12 mouse cellular contexts compared by ENCODE assay signal in the genomic region with DNA sequence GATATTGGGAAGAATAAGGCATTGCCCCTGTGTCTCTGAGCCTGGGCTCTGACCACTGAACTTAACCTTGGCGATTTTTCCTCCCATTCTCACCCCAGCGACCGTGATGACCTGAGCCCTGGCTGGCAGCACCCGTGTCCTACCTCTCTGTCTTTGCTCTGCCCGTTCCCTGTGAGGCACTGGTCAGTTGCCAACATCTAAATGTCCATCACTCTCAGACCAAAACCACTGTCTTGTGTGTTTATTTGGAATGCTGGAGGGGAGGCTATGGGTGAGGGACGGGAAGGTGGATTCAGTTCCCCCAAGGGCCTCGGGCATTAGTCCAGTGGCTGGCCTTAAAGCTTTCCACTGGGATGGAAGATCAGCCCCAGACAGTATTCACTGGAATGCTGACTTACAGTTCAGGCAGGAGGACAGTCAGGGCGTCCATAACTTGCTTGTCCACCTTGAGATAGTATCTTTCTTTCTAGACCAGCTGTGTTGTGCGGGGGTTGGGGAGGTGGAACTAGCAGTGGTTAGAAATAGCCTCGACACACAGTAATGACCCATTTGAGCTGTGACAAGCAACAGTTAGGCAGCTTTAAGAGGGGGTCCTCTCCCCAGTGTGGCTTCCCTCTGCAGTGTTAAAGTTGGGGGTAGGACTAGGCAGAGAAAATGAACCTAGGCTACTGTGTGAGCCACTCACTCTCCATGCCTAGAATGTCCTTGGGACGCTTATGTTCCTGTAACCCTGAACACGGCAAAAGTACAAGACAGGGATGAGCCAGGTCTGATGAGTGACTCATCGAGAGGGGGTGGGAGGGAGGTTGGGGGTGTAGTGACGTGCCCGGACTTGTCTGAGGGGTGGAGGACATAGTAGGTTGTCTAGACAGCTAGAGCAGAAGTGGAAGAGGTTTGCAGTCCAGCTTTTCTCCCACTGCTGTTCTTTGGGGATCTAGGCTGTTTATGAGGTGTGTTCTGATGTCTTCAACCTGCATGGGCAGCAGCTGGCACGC. TPM values are rescaled to one million over a fixed set of nuclear protein-coding genes. Genes with fewer than 3 reads are reported as not detected.
A peak's percentile ranks its signal among the peaks of the same experiment; 100 is the strongest.
DNase-seq lines count a peak whose midpoint lies in the region; ATAC-seq and TF ChIP-seq lines count a peak whose summit lies in the region.
"Had no signal": no experiment of that assay in that cellular context is flagged by ENCODE, and none has a peak within 500 bp of the region (broad histone marks: within the 10 kb centered on the region; RNA-seq: fewer than 3 reads in every experiment).

No protein-coding gene starts in this region.

- H3K9me3 ChIP-seq in heart, embryonic 13.5 days, result no peaks in the 10 kb centered on the region
- no peaks in the 10 kb centered on the region for H3K9me3 ChIP-seq in ES-E14 (ENCODE audit: control insufficient read depth, insufficient read depth, low read depth, low read length)
- H3K9me3 ChIP-seq in limb, embryonic 15.5 days, result no peaks in the 10 kb centered on the region
- H3K9me3 ChIP-seq: megakaryocyte, embryonic 14.5 days; stomach, embryonic 15.5 days had no signal

- in situ Hi-C loops in ES-E14 (cut with MboI; ENCODE audit: low sequenced_read_pairs in 2 of 2, unreplicated experiment in 2 of 2), result no loop called here

- H3K4me1 ChIP-seq in heart, embryonic 13.5 days, result peaks cover 14% of the 10 kb centered on the region
- peaks cover 0 to 20% of the 10 kb centered on the region in 2 experiments; a peak in 1 of 4 replicates for H3K4me1 ChIP-seq in ES-E14 (ENCODE audit: control insufficient read depth in 2 of 2, insufficient read depth in 2 of 2, low read length in 2 of 2, poor library complexity in 1 of 2)
- peaks cover 28% of the 10 kb centered on the region for H3K4me1 ChIP-seq in limb, embryonic 15.5 days

- peaks cover 27% of the 10 kb centered on the region for H3K27me3 ChIP-seq in heart, embryonic 13.5 days (replicated peaks)
- H3K27me3 ChIP-seq in limb, embryonic 15.5 days, result no peaks in the 10 kb centered on the region
- H3K27me3 ChIP-seq: Patski had no signal

- no peak overlapping the region for H3K4me3 ChIP-seq in heart, embryonic 13.5 days
- peak overlapping the region; percentile 39 to 84; a peak in 3 of 4 replicates for H3K4me3 ChIP-seq in ES-E14 (ENCODE audit: insufficient read depth in 1 of 2, low read depth in 1 of 2, low read length in 2 of 2, poor library complexity in 1 of 2, severe bottlenecking in 1 of 2)
- no peak overlapping the region for H3K4me3 ChIP-seq in limb, embryonic 15.5 days

- H3K27ac ChIP-seq in heart, embryonic 13.5 days (replicated peaks), result no peak overlapping the region
- peak overlapping the region; percentile 91 for H3K27ac ChIP-seq in ES-E14 (ENCODE audit: insufficient read depth, low read depth, low read length, poor library complexity, severe bottlenecking)
- no peak overlapping the region; the same call in 1 of the 2 replicates for H3K27ac ChIP-seq in limb, embryonic 15.5 days
- H3K27ac ChIP-seq: stomach, embryonic 15.5 days had no signal

- 0 out of 2 replicates have a peak overlapping the region, but pooled peaks have one; percentile 24 for H3K9ac ChIP-seq in heart, embryonic 13.5 days
- peak overlapping the region; percentile 71 for H3K9ac ChIP-seq in ES-E14 (ENCODE audit: insufficient read depth, low read depth, low read length, poor library complexity, severe bottlenecking)
- H3K9ac ChIP-seq in limb, embryonic 15.5 days, result no peak overlapping the region
- H3K9ac ChIP-seq: stomach, embryonic 15.5 days had no signal

- no peaks in the 10 kb centered on the region for H3K36me3 ChIP-seq in heart, embryonic 13.5 days
- H3K36me3 ChIP-seq in ES-E14 (ENCODE audit: control insufficient read depth, insufficient read depth, low read length, poor library complexity, severe bottlenecking), result peaks cover 3% of the 10 kb centered on the region; the same call in 1 of the 2 replicates
- no peaks in the 10 kb centered on the region for H3K36me3 ChIP-seq in limb, embryonic 15.5 days
- H3K36me3 ChIP-seq: stomach, embryonic 15.5 days had no signal

- no peak for DNase-seq in heart, adult 8-10 months (ENCODE audit: low spot score)
- DNase-seq in ES-E14 (ENCODE audit: low read depth, low spot score), result peak; percentile 43
- DNase-seq in cerebellum, adult 9-11 months, result peak; percentile 75
- DNase-seq in thymus, postnatal 4 days, result no peak
- DNase-seq in gastrocnemius, adult 8-10 months (ENCODE audit: low spot score in 2 of 2), result no peak
- no peak for DNase-seq in yolk sac, embryonic 10.5 days (ENCODE audit: low spot score)
- DNase-seq: kidney, postnatal 25 days had no signal

- 63% methylated on average over 16 of the region's 16 CpGs for WGBS in heart, embryonic 13.5 days
- 66% methylated on average over 16 of the region's 16 CpGs for WGBS in limb, embryonic 15.5 days

- no peak overlapping the region; the same call in 1 of the 2 replicates for H3K4me2 ChIP-seq in heart, embryonic 13.5 days
- 0 out of 2 replicates have a peak overlapping the region, but pooled peaks have one; percentile 10 for H3K4me2 ChIP-seq in limb, embryonic 15.5 days

- ATAC-seq in heart, embryonic 13.5 days (ENCODE audit: extremely low read depth, insufficient number of reproducible peaks, low FRiP score, low TSS enrichment), result no peak
- ATAC-seq in limb, embryonic 15.5 days (ENCODE audit: insufficient number of reproducible peaks, low FRiP score, low TSS enrichment, low read depth), result no peak
- ATAC-seq: Patski had no signal

TF ChIP-seq in ES-E14, 5 proteins besides CTCF, POLR2A, EP300 and RAD21:
- TF ChIP-seq ZC3H11A (IDR thresholded peaks at IDR 0.05; ENCODE audit: borderline replicate concordance, low read depth, low read length) (no peak), ZNF384 (IDR thresholded peaks at IDR 0.05; ENCODE audit: low read depth, low read length) (no peak), MAFK (IDR thresholded peaks at IDR 0.05; ENCODE audit: insufficient read depth, low read depth, low read length) (no peak), CHD2 (IDR thresholded peaks at IDR 0.05; ENCODE audit: low read depth, low read length) (no peak), HCFC1 (IDR thresholded peaks at IDR 0.05; ENCODE audit: borderline replicate concordance, insufficient read depth, low read length) (no peak)

RNA-seq across cellular contexts. Expression of a gene that starts 2.4 kb away (rescaled TPM):
- 1.1 and 1.4 TPM in 2 replicates for polyA plus RNA-seq in heart, embryonic 13.5 days (2015; fragmentation: Nextera tagmentation; extraction: Ambion mirVana)
- 1 to 10 TPM in 3 of 4 experiments, under 1 TPM in 1; 0.98 to 2.4 (median 1.3) TPM for total RNA-seq in heart, adult 8-10 months (2022)
- 10.0 and 22.1 TPM in 2 replicates for total RNA-seq in ES-E14 (2012; rRNA removed)
- polyA plus RNA-seq in limb, embryonic 15.5 days (2015; fragmentation: Nextera tagmentation; extraction: Ambion mirVana), result 11.1 and 11.5 TPM in 2 replicates
- total RNA-seq in gastrocnemius, adult 8-10 months (2022), result 1 to 10 TPM in 3 of 4 experiments, under 1 TPM in 1; 0.70 to 1.5 (median 1.1) TPM

RNA-seq across cellular contexts. Expression of a gene that starts 8.0 kb away (rescaled TPM):
- polyA plus RNA-seq in heart, embryonic 13.5 days (2015; fragmentation: Nextera tagmentation; extraction: Ambion mirVana), result 105 and 122 TPM in 2 replicates
- total RNA-seq in heart, adult 8-10 months (2022), result 10 to 100 TPM; 43.2 to 53.5 (median 51.2) TPM
- total RNA-seq in ES-E14 (2012; rRNA removed), result 125 and 129 TPM in 2 replicates
- polyA plus RNA-seq in limb, embryonic 15.5 days (2015; fragmentation: Nextera tagmentation; extraction: Ambion mirVana), result 132 and 139 TPM in 2 replicates
- 10 to 100 TPM; 37.8 to 42.0 (median 38.2) TPM for total RNA-seq in gastrocnemius, adult 8-10 months (2022)

RNA-seq across cellular contexts. Expression of a gene that starts 27.6 kb away (rescaled TPM):
- polyA plus RNA-seq in heart, embryonic 13.5 days (2015; fragmentation: Nextera tagmentation; extraction: Ambion mirVana), result 16.5 and 16.9 TPM in 2 replicates
- total RNA-seq in heart, adult 8-10 months (2022), result 10 to 100 TPM; 25.4 to 30.1 (median 27.1) TPM
- total RNA-seq in ES-E14 (2012; rRNA removed), result 55.3 and 100 TPM in 2 replicates
- 30.1 and 34.3 TPM in 2 replicates for polyA plus RNA-seq in limb, embryonic 15.5 days (2015; fragmentation: Nextera tagmentation; extraction: Ambion mirVana)
- 10 to 100 TPM; 17.8 to 22.6 (median 18.8) TPM for total RNA-seq in gastrocnemius, adult 8-10 months (2022)

RNA-seq across cellular contexts. Expression of a gene that starts 38.0 kb away (rescaled TPM):
- polyA plus RNA-seq in heart, embryonic 13.5 days (2015; fragmentation: Nextera tagmentation; extraction: Ambion mirVana), result 0.46 and 0.51 TPM in 2 replicates
- total RNA-seq in heart, adult 8-10 months (2022), result under 1 TPM in 3 of 4 experiments, not detected in 1; 0.11 to 0.81 (median 0.13) TPM
- total RNA-seq in ES-E14 (2012; rRNA removed), result 0.22 and 0.58 TPM in 2 replicates
- 0.94 and 1.3 TPM in 2 replicates for polyA plus RNA-seq in limb, embryonic 15.5 days (2015; fragmentation: Nextera tagmentation; extraction: Ambion mirVana)
- total RNA-seq in gastrocnemius, adult 8-10 months (2022), result under 1 TPM; 0.19 to 0.62 (median 0.37) TPM

RNA-seq across cellular contexts. Expression of a gene that starts 43.4 kb away (rescaled TPM):
- polyA plus RNA-seq in heart, embryonic 13.5 days (2015; fragmentation: Nextera tagmentation; extraction: Ambion mirVana), result 67.1 and 73.0 TPM in 2 replicates
- total RNA-seq in heart, adult 8-10 months (2022), result 1 to 10 TPM; 6.7 to 9.0 (median 7.4) TPM
- 12.1 and 19.0 TPM in 2 replicates for total RNA-seq in ES-E14 (2012; rRNA removed)
- 23.7 and 36.9 TPM in 2 replicates for polyA plus RNA-seq in limb, embryonic 15.5 days (2015; fragmentation: Nextera tagmentation; extraction: Ambion mirVana)
- 1 to 10 TPM in 2 of 4 experiments, under 1 TPM in 2; 0.70 to 1.6 (median 1.1) TPM for total RNA-seq in gastrocnemius, adult 8-10 months (2022)

Comparison
In these comparisons a context has a peak if more than half of its experiments do, and no peak if none do; other contexts are left out.
1. H3K4me3 ChIP-seq: peak in ES-E14 (2 of 2); none in heart, embryonic 13.5 days (single experiment) and limb, embryonic 15.5 days (single experiment).
2. DNase-seq: peak in ES-E14 (single experiment) and cerebellum, adult 9-11 months (single experiment); none in heart, adult 8-10 months (single experiment), thymus, postnatal 4 days (single experiment), gastrocnemius, adult 8-10 months (0 of 2) and yolk sac, embryonic 10.5 days (single experiment).